Mouse (Mus musculus): Measurements from ENCODE around the gene Phf23. TPM values are rescaled to one million over a fixed set of nuclear protein-coding genes. Genes with fewer than 3 reads are reported as not detected.

The Phf23 gene
- polyA plus RNA-seq (2014; fragmentation: Nextera tagmentation; extraction: Ambion mirVana), result 22.2 and 27.5 TPM in 2 replicates

DNA sequence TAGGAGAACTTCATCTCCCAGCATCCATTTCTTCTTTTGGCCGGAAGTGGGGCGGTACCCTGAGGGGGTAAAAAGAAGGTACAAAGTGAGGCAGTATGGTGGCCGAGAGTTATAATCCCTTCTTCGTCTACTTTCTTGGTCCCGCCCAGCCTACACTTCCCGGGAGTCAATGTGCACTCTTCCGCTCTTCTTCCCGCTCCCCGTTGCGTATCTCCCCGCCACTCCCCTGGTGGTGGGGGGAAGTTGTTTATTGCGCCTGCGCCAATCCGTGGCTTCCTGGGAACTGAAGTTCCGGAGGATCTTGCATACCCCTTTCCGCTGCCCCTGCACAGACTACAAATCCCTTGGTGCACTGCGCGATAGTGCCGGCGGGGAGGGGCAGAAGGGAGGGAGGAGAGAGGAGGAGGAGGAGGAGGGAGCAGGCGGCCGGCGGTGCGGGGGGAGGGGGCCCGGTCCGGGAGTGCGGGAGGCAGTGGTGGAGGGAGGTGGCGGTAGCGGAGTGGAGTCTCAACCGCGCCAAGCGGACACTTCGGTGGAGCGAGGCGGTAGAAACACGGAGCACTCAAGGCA lies at the start of gene Phf23:
TSS of gene Phf23 (plus strand) at position 387 of the 570 bp plus-strand sequence.
- no peaks in the 10 kb centered on the region for H3K27me3 ChIP-seq (ENCODE audit: control insufficient read depth, insufficient read depth, low read length)
- peak; percentile 77 for ATAC-seq (ENCODE audit: insufficient number of reproducible peaks, insufficient read depth, low FRiP score, low read depth)
- H3K9ac ChIP-seq (ENCODE audit: low read length), result peak within 1 kb of the TSS; percentile 97
- H3K27ac ChIP-seq (replicated peaks in 1 of 2; ENCODE audit: control insufficient read depth in 1 of 2, insufficient read depth in 1 of 2, low read depth in 2 of 2, low read length in 2 of 2), result peak within 1 kb of the TSS; percentile 90 to 99
- no peaks in the 10 kb centered on the region for H3K9me3 ChIP-seq (ENCODE audit: control insufficient read depth, low read length)
- peak within 1 kb of the TSS; percentile 86 to 90 for H3K4me3 ChIP-seq (ENCODE audit: control insufficient read depth in 1 of 2, insufficient read depth in 1 of 2, low read depth in 1 of 2, low read length in 2 of 2)
- under 1% methylated on average over 36 of the region's 36 CpGs for WGBS
- peaks cover 48% of the 10 kb centered on the region for H3K36me3 ChIP-seq (ENCODE audit: control insufficient read depth, insufficient read depth, low read length)
- H3K4me2 ChIP-seq (ENCODE audit: low read length), result peak within 1 kb of the TSS; percentile 64
- H3K4me1 ChIP-seq (ENCODE audit: control insufficient read depth in 2 of 2, insufficient read depth in 2 of 2, low read length in 2 of 2), result peaks cover 8 to 22% of the 10 kb centered on the region in 2 experiments

GRCm38 (mm10) chr11:69945997-69946891 lies 49.3 kb upstream of the Phf23 start:
- H3K27ac ChIP-seq (replicated peaks in 1 of 2; ENCODE audit: control insufficient read depth in 1 of 2, insufficient read depth in 1 of 2, low read depth in 2 of 2, low read length in 2 of 2), result peak overlapping the region; percentile 96 to 99
- WGBS, result 82% methylated on average over 18 of the region's 18 CpGs
- H3K4me2 ChIP-seq (ENCODE audit: low read length), result peak overlapping the region; percentile 83
- no peak for ATAC-seq (ENCODE audit: insufficient number of reproducible peaks, insufficient read depth, low FRiP score, low read depth)
- H3K9ac ChIP-seq (ENCODE audit: low read length), result peak overlapping the region; percentile 75
- H3K9me3 ChIP-seq (ENCODE audit: control insufficient read depth, low read length), result no peaks in the 10 kb centered on the region
- peaks cover 45% of the 10 kb centered on the region for H3K36me3 ChIP-seq (ENCODE audit: control insufficient read depth, insufficient read depth, low read length)
- no peaks in the 10 kb centered on the region for H3K27me3 ChIP-seq (ENCODE audit: control insufficient read depth, insufficient read depth, low read length)
- peaks cover 9 to 13% of the 10 kb centered on the region in 2 experiments for H3K4me1 ChIP-seq (ENCODE audit: control insufficient read depth in 2 of 2, insufficient read depth in 2 of 2, low read length in 2 of 2)
- H3K4me3 ChIP-seq (ENCODE audit: control insufficient read depth in 1 of 2, insufficient read depth in 1 of 2, low read depth in 1 of 2, low read length in 2 of 2), result peak overlapping the region; percentile 63 to 73; a peak in 2 of 4 replicates

GRCm38 (mm10) chr11:69947337-69948065 lies 48.1 kb upstream of the Phf23 start:
- 2% methylated on average over 29 of the region's 29 CpGs for WGBS

DNA sequence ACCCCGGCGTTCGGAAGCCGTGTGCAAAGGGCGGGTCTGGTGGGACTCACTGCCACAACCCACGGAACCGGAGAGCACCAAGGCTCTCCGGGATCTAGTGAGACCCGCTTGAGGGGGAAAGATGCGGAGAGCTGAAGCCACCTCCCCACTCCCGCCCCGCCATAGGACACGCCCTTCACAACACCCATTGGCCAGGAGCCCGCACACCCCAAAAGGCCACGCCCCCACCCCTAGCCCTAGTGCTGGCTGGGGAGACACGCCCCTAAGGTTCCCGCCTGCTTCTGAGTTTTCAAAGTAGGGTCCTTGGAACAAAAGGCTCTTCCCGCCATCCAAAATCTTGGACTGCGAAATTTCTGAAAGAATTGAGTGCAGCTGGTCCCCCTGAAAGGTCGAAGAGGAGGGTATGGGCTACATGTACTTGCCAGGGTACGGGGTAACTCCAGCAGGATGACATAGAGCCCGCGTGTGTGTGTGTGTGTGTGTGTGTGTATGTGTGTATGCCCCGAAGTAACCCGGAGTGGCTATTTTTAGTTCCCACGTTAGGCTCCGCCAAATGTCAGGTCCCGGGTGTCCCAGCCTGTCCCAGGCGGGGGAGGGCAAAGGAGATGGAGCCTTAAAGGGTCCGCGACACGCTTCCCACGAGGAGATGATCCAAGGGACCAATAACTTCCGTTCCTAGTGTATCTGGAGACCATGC lies 47.4 kb upstream of the Phf23 start, which contains the start of gene Slc2a4:
TSS of gene Slc2a4 (minus strand) at position 123 of the 697 bp plus-strand sequence.
- H3K27me3 ChIP-seq (ENCODE audit: control insufficient read depth, insufficient read depth, low read length), result no peaks in the 10 kb centered on the region; the same call in 1 of the 2 replicates
- peaks cover 9 to 15% of the 10 kb centered on the region in 2 experiments for H3K4me1 ChIP-seq (ENCODE audit: control insufficient read depth in 2 of 2, insufficient read depth in 2 of 2, low read length in 2 of 2)
- no peaks in the 10 kb centered on the region for H3K9me3 ChIP-seq (ENCODE audit: control insufficient read depth, low read length)
- under 1% methylated on average over 34 of the region's 34 CpGs for WGBS
- H3K4me3 ChIP-seq (ENCODE audit: control insufficient read depth in 1 of 2, insufficient read depth in 1 of 2, low read depth in 1 of 2, low read length in 2 of 2), result peak within 1 kb of the TSS; percentile 63 to 73
- ATAC-seq (ENCODE audit: insufficient number of reproducible peaks, insufficient read depth, low FRiP score, low read depth), result peak; percentile 92
- peak within 1 kb of the TSS; percentile 83 for H3K4me2 ChIP-seq (ENCODE audit: low read length)
- H3K36me3 ChIP-seq (ENCODE audit: control insufficient read depth, insufficient read depth, low read length), result peaks cover 33% of the 10 kb centered on the region
- H3K9ac ChIP-seq (ENCODE audit: low read length), result peak within 1 kb of the TSS; percentile 75
- H3K27ac ChIP-seq (replicated peaks in 1 of 2; ENCODE audit: control insufficient read depth in 1 of 2, insufficient read depth in 1 of 2, low read depth in 2 of 2, low read length in 2 of 2), result peak within 1 kb of the TSS; percentile 96 to 99

More at GRCm38 (mm10) chr11:69947337-69948065, 48.1 kb upstream of the Phf23 start:
- Histone ChIP-seq H3K27me3 (ENCODE audit: control insufficient read depth, insufficient read depth, low read length) (no peaks in the 10 kb centered on the region; the same call in 1 of the 2 replicates), H3K4me1 (ENCODE audit: control insufficient read depth in 2 of 2, insufficient read depth in 2 of 2, low read length in 2 of 2) (peaks cover 9 to 13% of the 10 kb centered on the region in 2 experiments), H3K36me3 (ENCODE audit: control insufficient read depth, insufficient read depth, low read length) (peaks cover 40% of the 10 kb centered on the region), H3K9me3 (ENCODE audit: control insufficient read depth, low read length) (no peaks in the 10 kb centered on the region), H3K9ac (ENCODE audit: low read length) (peak overlapping the region; percentile 75), H3K4me3 (ENCODE audit: control insufficient read depth in 1 of 2, insufficient read depth in 1 of 2, low read depth in 1 of 2, low read length in 2 of 2) (peak overlapping the region; percentile 63 to 73), H3K27ac (replicated peaks in 1 of 2; ENCODE audit: control insufficient read depth in 1 of 2, insufficient read depth in 1 of 2, low read depth in 2 of 2, low read length in 2 of 2) (peak overlapping the region; percentile 96 to 99), H3K4me2 (ENCODE audit: low read length) (peak overlapping the region; percentile 83)
- peak; percentile 64 for ATAC-seq (ENCODE audit: insufficient number of reproducible peaks, insufficient read depth, low FRiP score, low read depth)

DNA sequence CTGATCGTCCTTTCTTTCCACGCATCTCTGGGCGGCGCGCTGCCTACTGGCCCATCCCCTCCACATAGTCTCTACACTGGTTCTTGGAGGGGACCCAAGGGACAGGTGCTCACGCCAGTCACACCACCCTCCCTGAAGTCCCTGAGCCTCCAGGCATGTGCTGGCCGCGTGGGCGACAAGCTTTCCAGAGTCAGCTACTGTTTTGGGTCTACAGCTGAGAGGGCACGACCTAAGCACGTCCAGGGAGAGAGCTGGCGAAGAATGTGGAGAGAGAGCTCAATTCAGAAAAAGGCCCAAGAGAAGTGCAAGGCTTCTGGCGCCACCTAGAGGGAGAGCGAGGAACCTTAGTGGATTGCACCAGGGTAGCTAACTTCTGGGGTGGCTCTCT lies 46.8 kb upstream of the Phf23 start:
- under 1% methylated on average over 14 of the region's 14 CpGs for WGBS
- peaks cover 9 to 20% of the 10 kb centered on the region in 2 experiments for H3K4me1 ChIP-seq (ENCODE audit: control insufficient read depth in 2 of 2, insufficient read depth in 2 of 2, low read length in 2 of 2)
- no peak for ATAC-seq (ENCODE audit: insufficient number of reproducible peaks, insufficient read depth, low FRiP score, low read depth)
- no peaks in the 10 kb centered on the region for H3K9me3 ChIP-seq (ENCODE audit: control insufficient read depth, low read length)
- H3K36me3 ChIP-seq (ENCODE audit: control insufficient read depth, insufficient read depth, low read length), result peaks cover 28% of the 10 kb centered on the region
- H3K27me3 ChIP-seq (ENCODE audit: control insufficient read depth, insufficient read depth, low read length), result no peaks in the 10 kb centered on the region; the same call in 1 of the 2 replicates
- H3K9ac ChIP-seq (ENCODE audit: low read length), result peak overlapping the region; percentile 75
- peak overlapping the region; percentile 83 for H3K4me2 ChIP-seq (ENCODE audit: low read length)
- H3K27ac ChIP-seq (replicated peaks in 1 of 2; ENCODE audit: control insufficient read depth in 1 of 2, insufficient read depth in 1 of 2, low read depth in 2 of 2, low read length in 2 of 2), result peak overlapping the region; percentile 73 to 96
- peak overlapping the region; percentile 63 to 73 for H3K4me3 ChIP-seq (ENCODE audit: control insufficient read depth in 1 of 2, insufficient read depth in 1 of 2, low read depth in 1 of 2, low read length in 2 of 2)

GRCm38 (mm10) chr11:69950807-69951459 lies 44.6 kb upstream of the Phf23 start:
- Histone ChIP-seq H3K36me3 (ENCODE audit: control insufficient read depth, insufficient read depth, low read length) (peaks cover 7% of the 10 kb centered on the region), H3K27ac (replicated peaks in 1 of 2; ENCODE audit: control insufficient read depth in 1 of 2, insufficient read depth in 1 of 2, low read depth in 2 of 2, low read length in 2 of 2) (no peak overlapping the region), H3K4me1 (ENCODE audit: control insufficient read depth in 2 of 2, insufficient read depth in 2 of 2, low read length in 2 of 2) (peaks cover 9 to 20% of the 10 kb centered on the region in 2 experiments), H3K9ac (ENCODE audit: low read length) (no peak overlapping the region), H3K4me3 (ENCODE audit: control insufficient read depth in 1 of 2, insufficient read depth in 1 of 2, low read depth in 1 of 2, low read length in 2 of 2) (no peak overlapping the region), H3K4me2 (ENCODE audit: low read length) (no peak overlapping the region), H3K9me3 (ENCODE audit: control insufficient read depth, low read length) (no peaks in the 10 kb centered on the region), H3K27me3 (ENCODE audit: control insufficient read depth, insufficient read depth, low read length) (no peaks in the 10 kb centered on the region; the same call in 1 of the 2 replicates)
- ATAC-seq (ENCODE audit: insufficient number of reproducible peaks, insufficient read depth, low FRiP score, low read depth), result no peak
- WGBS, result 37% methylated on average over 4 of the region's 4 CpGs
